Mouse (Mus musculus) R1 (cell line): ENCODE results near the gene Apoc4.

ENCODE experiments used
- DNase-seq: peaks from one replicate; pipeline ENCODE4 v3.0.0-alpha.2; 2018; ENCODE audit warnings: low read depth, low spot score

Gene Apoc4

GRCm38 (mm10) chr7:19681202-19681694 is at the start of gene Apoc4, which contains the start of gene Gm44805:
Gene Apoc4 (minus strand): TSS chr7:19681479.
Gene Gm44805 (minus strand): TSS chr7:19681423.
- DNase-seq: no peak

DNA sequence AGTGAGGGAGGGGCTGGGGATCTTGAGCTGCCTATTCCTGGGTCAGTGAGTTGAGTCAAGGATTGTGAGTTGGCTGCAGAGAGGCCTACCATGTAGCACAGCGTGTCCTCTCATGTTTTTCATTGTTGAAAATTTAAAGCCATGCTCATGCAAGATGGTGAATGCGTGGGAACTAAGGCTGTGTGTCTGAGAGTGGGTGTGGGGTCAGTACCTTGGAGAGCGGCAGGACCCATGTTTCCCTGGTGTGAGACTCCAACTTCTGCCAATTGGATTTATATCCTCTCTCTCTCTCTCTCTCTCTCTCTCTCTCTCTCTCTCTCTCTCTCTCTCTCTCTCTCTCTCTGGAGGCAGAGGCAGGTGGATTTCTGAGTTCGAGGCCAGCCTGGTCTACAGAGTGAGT is 45.3 kb upstream of the Apoc4 start:
- peak; percentile 37 for DNase-seq

DNA sequence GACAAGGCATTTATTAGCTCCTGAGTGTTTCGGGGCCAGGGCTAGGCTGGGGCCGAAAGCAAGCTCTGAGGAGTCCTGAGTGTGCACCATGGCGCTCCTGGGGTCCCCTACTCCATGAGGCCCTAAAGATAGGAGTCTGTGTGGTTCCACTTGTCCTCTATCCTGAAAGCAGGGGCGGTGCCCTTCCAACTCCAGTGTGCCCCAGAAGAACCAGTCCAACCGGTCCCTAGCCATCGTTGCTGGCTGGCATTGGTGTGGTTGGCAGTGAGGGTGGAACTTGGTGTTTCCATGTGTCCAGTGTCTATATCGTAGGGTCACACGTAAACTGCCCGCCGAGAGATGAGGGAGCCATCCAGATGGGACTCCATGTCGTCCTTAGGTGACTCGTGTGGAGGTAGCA is 42.9 kb upstream of the Apoc4 start:
- no peak for DNase-seq

DNA sequence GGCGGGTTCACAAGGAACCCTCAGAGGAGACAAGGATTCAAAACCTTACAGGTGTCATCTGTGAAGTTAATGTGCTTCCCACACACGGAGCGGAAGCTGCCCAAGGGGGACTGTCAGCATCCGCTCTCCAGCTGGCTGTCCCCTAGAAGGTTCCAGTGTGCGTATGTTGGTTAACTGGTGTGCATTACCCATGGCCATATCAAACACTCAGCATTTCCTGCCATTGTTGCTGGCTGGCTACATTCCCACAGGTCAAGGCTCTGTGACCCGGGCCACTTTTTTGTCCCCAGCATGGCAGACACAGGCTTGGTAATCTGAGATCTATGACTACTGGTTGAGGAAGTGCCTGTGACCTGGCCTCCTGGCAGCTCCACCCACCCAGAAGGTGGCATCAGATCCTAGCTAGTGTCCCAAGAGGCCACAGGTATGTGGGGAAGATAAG is 41.5 kb upstream of the Apoc4 start:
- DNase-seq: no peak

DNA sequence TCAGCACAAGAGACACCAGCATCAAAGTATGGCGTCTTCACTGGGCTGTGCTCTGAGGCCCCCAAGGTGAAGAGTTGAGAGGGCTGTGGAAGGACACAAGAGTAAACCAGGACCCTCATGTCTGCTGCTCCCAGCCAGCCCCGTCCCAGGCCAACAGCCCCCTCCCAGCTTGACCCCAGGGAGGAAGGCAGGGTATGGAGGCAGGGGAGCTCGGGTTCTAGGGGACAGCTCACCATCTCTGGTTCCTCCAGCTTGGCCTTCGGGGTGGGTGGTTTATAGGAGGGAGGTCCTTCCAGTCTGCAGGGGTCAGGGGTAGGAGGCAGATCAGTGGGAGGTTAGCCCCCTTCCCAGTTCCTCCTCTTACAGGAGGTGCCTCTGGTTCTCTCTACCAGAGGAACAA is 37.9 kb upstream of the Apoc4 start:
- no peak for DNase-seq

DNA sequence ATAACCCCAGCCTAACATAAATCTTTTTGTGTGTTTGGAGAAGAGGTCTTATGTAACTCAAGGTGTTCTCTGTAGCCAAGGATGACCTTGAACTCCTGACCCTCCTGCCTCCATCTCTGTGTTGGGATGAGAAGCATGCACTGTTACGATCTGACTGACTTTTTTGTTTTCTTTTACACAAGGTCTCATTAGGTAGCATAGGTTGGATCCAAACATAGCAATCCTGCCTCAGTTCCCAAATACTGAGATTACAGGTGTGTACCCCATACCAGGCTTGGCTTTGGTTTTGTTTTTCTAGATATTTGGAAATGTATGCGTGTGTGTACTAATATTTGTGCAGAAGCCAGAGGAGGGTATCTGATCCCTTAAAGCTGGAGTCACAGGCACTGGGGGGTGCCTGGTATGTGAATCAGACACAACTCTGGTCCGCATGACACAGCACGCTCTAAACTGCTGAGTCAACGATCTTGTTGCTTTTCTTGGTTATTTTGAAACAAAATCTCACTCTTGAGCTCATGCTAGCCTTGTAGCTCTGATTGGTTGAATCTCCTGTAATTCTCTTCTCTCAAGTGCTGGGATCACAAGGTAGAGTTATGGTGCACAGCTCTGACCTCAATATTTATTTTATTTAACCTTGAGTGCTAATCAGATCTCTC is 37.1 kb upstream of the Apoc4 start:
- DNase-seq: peak; percentile 64

- no peak for DNase-seq
Observed at GRCm38 (mm10) chr7:19717346-19717745, 36.1 kb upstream of the Apoc4 start.

GRCm38 (mm10) chr7:19716822-19717221 is 35.5 kb upstream of the Apoc4 start:
- DNase-seq: no peak

DNA sequence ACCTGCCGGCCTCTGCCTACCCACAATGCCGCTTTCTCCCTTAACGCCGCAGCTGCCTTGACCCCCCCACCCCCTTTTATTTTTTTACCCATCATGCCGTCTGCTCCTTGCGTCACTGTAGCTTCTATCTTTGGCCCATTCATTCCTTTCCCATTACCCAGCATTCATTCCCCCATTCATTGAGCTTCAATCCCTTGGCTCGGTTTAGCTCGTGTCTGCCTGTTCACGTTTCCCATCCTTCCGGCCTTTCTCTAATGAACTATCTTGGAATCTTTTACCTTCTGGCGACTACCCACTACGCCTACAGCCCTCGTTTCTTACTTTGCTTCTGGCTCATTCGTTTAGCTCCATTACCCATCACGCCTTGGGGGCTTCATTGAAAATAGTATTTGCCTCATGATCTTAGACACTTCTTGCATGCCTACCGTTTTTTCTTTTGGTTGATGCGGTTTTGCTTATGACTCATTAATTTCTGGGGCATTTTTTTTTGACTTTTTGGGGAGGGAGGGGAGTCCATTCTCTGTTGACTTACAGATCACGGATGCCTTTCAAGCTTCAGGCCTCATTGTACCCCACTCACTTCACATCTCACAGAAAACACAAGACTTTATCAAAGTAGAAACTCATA is 34.9 kb upstream of the Apoc4 start:
- DNase-seq: no peak

DNA sequence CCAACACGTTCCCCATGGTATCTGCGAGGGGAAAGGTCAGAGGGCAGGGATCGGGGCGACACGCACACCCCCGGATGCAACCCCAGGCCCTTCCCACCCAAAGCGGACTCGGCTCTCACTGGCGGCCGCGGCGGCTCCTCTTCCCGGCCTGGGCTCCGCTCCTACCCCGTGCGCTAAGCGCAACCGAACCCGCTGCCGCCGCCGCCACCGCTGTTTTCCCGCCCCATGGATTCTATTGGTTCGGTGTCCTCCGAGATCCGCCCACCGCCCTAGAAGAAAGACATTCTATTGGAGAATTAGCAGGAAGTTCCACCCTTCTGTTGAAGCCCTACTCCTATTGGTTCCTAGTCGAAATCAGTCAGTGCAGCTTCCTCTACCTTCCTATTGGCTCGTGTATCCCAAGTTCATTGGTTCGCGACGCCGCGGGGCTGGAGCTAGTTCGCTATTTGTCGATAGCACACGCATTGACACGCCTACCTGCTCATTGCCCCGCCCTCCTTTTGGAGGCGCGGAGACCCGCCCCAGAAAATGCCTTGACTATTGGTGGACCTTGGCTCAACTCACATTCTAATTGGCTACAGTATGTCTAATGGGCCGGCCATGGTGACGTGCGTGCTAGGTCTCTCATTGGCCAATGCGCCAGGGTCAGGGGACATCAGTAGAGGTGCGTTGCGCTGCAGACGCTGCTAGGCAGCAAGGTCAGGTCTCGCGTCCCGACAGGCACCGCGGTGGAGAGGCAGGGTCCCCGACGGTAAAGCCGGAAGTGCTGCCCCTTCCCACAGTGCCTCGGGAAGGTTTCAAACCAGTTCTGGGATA is 34.2 kb upstream of the Apoc4 start, which contains the start of gene Tomm40:
Gene Tomm40, minus strand, starts transcription at position 200 of the 816 bp plus-strand sequence.
- peak; percentile 100 for DNase-seq

GRCm38 (mm10) chr7:19714836-19715235 is 33.6 kb upstream of the Apoc4 start:
- peak; percentile 54 for DNase-seq

GRCm38 (mm10) chr7:19713598-19713997 is 32.3 kb upstream of the Apoc4 start:
- DNase-seq: no peak

DNA sequence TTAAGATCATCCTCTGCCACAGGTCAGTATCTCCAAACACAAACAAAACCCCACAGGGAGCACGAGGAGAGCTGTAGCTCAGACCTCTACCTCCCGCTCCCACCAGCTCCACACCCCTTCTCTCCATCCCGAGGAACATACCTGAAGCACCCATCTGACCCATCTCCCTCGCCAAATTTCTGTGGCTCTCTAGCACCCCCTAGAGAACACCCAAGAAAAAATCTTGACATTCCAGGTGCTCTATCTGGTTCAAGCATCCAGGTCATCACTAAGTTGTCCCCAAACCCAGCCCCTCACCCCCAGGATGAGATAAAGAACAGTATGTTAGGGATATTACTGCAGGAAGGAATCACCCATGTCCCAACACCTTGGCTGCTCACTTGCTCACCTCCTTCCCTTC is 31.9 kb upstream of the Apoc4 start:
- peak; percentile 81 for DNase-seq

- peak; percentile 79 for DNase-seq
Observed at GRCm38 (mm10) chr7:19712414-19712813, 31.1 kb upstream of the Apoc4 start.

GRCm38 (mm10) chr7:19710650-19711049 is 29.4 kb upstream of the Apoc4 start:
- DNase-seq: no peak

DNA sequence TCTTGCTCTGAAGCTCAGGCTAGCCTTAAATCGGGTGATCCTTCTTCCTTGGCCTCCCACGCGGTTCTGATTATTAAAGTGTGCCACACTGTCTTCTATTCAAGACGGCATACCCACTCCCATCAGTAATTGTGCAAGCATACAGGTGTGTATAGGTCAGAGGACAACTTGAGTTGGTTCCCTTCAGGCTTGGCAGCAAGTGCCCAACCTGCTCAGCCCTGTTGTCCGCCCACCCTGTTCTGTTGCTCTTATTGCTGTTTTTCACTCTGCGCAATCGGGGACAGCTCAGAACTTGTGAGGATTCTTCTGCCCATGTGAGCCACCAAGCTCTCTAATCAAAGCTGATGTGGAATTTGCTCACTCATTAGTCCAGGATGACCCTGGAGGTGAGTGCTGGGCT is 24.0 kb upstream of the Apoc4 start:
- DNase-seq: no peak

- DNase-seq: no peak
Observed at GRCm38 (mm10) chr7:19704475-19704874, 23.2 kb upstream of the Apoc4 start.

DNA sequence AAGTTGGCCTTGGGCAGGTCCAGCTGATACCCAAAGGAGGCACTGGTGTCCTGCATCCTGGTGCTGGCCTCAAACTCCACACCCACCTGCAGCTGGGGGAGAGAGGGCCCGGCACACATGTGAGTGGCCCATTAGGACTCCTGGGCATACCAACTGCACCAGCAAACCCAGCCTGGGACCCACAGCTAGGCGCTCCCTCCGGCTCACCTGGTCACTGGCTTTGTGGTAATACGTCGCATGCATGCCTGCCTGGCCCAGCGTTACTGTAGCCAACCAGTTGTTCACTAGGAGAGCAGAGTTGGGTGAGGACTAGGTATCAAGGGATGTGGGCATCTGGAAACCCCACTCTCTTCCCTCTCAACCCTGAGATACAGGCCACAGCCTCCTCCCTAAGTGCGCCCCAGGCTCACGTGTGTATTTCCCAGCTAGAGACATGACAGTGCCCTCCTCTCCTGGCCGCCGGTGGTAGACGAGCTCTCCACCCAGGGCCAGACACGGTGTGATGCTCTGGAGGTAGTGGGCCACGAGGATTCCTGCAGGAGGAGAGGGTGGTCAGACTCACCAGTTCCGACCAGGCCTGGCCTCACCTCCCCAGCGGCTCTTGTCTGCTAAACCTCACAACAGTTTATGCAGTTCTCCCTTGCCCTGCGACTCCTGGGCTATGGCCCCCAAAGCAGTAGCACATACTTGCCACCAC is 21.7 kb upstream of the Apoc4 start:
- no peak for DNase-seq

- peak; percentile 90 for DNase-seq
Observed at GRCm38 (mm10) chr7:19701069-19701761, 19.9 kb upstream of the Apoc4 start.

DNA sequence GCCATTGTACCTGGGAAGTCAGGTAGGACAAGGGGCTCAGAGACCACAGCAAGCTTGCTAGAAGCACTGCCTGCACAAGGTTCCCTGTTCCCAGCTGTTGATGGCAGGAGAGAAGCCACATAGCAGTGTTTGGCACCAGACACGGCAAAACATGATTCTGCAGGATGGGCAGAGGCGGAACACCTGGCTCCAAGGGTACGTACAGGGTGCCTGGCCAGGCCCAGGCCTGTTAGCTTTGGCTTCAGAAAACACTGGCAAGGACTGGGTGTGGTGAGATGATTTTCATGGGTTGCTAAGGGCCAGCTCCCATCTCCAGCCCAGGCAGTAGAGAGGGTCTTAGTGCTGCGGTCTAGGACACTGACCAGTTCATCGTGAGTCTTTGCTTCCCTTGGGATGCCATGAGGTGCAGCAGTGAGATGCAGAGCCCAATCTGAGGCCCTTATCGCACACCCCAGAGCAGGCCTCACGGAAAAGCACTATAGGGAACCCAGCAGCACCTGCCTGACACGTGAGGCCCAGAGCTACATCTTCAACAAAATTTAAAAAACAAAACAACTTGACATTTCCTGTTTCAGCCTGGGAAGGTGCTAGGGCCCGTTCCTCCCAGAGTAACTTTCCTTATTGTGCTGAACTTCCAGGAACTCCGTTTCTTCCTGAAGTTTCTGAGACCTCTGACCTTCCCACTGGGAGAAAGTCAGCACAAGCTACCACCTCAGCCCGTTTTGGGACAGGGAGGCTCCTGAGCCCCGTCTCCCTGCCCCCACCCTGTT is 19.2 kb upstream of the Apoc4 start:
- DNase-seq: peak; percentile 84
